Mouse (Mus musculus): ENCODE results near the gene Fbxo24. TPM values are rescaled to one million over a fixed set of nuclear protein-coding genes. Genes with fewer than 3 reads are reported as not detected.

The Fbxo24 gene
- total and polyA plus RNA-seq, 3 experiments, result 0.13 to 0.24 TPM; not detected in 1

- peaks cover 0 to 33% of the 10 kb centered on the region in 2 experiments for H3K36me3 ChIP-seq (replicated peaks in 1 of 2; ENCODE audit: control insufficient read depth in 1 of 2, insufficient read depth in 1 of 2, low read length in 1 of 2)
- H3K9ac ChIP-seq (ENCODE audit: insufficient read depth, low read depth), result no peak overlapping the region
- no peak overlapping the region for H3K27ac ChIP-seq (ENCODE audit: insufficient read depth, low read depth)
- no peak overlapping the region for H3K4me3 ChIP-seq (replicated peaks in 1 of 3; ENCODE audit: low read depth in 2 of 3, low read length in 2 of 3, poor library complexity in 1 of 3)
- H3K4me2 ChIP-seq (ENCODE audit: insufficient read depth, low read depth, poor library complexity, severe bottlenecking), result no peak overlapping the region
- H3K4me1 ChIP-seq (ENCODE audit: control insufficient read depth in 1 of 2, insufficient read depth in 2 of 2), result peaks cover 0 to 14% of the 10 kb centered on the region in 2 experiments; a peak in 2 of 4 replicates
- in situ Hi-C loops (cut with MboI; ENCODE audit: low pct_ligation_motif_present, low pct_unique_long_range_greater_than_20kb, low sequenced_read_pairs), result no loop called here
- DNase-seq (ENCODE audit: extremely low read depth), result no peak
- no peaks in the 10 kb centered on the region for H3K27me3 ChIP-seq (replicated peaks)
- no peaks in the 10 kb centered on the region for H3K9me3 ChIP-seq (replicated peaks; ENCODE audit: low read length)
- TF ChIP-seq ETS1 (conservative IDR thresholded peaks at IDR 0.05; ENCODE audit: low read depth, low read length), result no peak
- TF ChIP-seq MAZ (IDR thresholded peaks at IDR 0.05; ENCODE audit: low read depth, low read length), result no peak
- no peak for TF ChIP-seq ZMIZ1 (IDR thresholded peaks at IDR 0.05; ENCODE audit: low read depth, low read length)
- dilution Hi-C loops (cut with MboI; ENCODE audit: extremely low pct_ligation_motif_present, extremely low pct_unique_long_range_greater_than_20kb, low sequenced_read_pairs), result no loop called here
- H3K79me2 ChIP-seq (replicated peaks; ENCODE audit: control insufficient read depth, extremely low read depth, insufficient read depth, poor library complexity, severe bottlenecking), result no peaks in the 10 kb centered on the region
These were observed 18.7 kb downstream of the Fbxo24 start for GRCm38 (mm10) chr5:137610056-137610455.

DNA sequence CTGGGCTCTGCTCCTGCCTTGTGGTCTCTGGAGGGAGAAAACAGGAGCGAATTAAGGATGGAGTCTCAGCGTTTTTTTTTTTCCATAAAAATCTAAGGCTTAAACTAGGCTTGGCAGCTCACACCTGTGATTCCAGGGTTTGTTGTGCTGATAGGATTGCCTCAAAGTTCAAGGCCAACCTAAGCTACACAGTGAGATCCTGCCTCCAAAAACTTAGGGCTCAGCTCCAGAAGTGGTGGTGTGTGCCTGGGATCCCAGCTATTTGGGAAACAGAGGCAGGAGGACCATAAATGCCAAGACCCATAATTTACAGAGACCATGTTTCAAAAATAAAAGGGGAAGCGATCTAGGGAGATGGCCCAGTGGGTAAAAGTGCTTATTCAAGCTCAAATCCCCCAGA lies 19.5 kb downstream of the Fbxo24 start:
- Histone ChIP-seq H3K4me2 (ENCODE audit: insufficient read depth, low read depth, poor library complexity, severe bottlenecking) (no peak overlapping the region), H3K27ac (ENCODE audit: insufficient read depth, low read depth) (no peak overlapping the region), H3K4me1 (ENCODE audit: control insufficient read depth in 1 of 2, insufficient read depth in 2 of 2) (peaks cover 0 to 17% of the 10 kb centered on the region in 2 experiments; a peak in 2 of 4 replicates), H3K27me3 (replicated peaks) (no peaks in the 10 kb centered on the region), H3K79me2 (replicated peaks; ENCODE audit: control insufficient read depth, extremely low read depth, insufficient read depth, poor library complexity, severe bottlenecking) (no peaks in the 10 kb centered on the region), H3K9me3 (replicated peaks; ENCODE audit: low read length) (no peaks in the 10 kb centered on the region), H3K36me3 (replicated peaks in 1 of 2; ENCODE audit: control insufficient read depth in 1 of 2, insufficient read depth in 1 of 2, low read length in 1 of 2) (peaks cover 0 to 35% of the 10 kb centered on the region in 2 experiments), H3K4me3 (replicated peaks in 1 of 3; ENCODE audit: low read depth in 2 of 3, low read length in 2 of 3, poor library complexity in 1 of 3) (no peak overlapping the region), H3K9ac (ENCODE audit: insufficient read depth, low read depth) (no peak overlapping the region)
- TF ChIP-seq MYC (IDR thresholded peaks at IDR 0.05; ENCODE audit: low read depth, low read length) (no peak), POLR2A (IDR thresholded peaks at IDR 0.05; ENCODE audit: low read depth, low read length) (no peak), RCOR1 (conservative IDR thresholded peaks at IDR 0.05; ENCODE audit: low read depth, low read length) (no peak), ZKSCAN1 (IDR thresholded peaks at IDR 0.05; ENCODE audit: borderline replicate concordance, low read depth, low read length) (no peak), TBP (conservative IDR thresholded peaks at IDR 0.05; ENCODE audit: low read depth, low read length) (no peak), EP300 (IDR thresholded peaks at IDR 0.05; ENCODE audit: low read length) (no peak), MAZ (IDR thresholded peaks at IDR 0.05; ENCODE audit: low read depth, low read length) (no peak), MXI1 (IDR thresholded peaks at IDR 0.05; ENCODE audit: low read depth, low read length) (no peak), ZNF384 (IDR thresholded peaks at IDR 0.05; ENCODE audit: low read depth, low read length) (no peak), BHLHE40 (IDR thresholded peaks at IDR 0.05; ENCODE audit: low read depth, low read length) (no peak), RAD21 (IDR thresholded peaks at IDR 0.05; ENCODE audit: low read depth, low read length) (no peak), NELFE (IDR thresholded peaks at IDR 0.05; ENCODE audit: low read depth, low read length) (no peak)
- in situ Hi-C loops (cut with MboI; ENCODE audit: low pct_ligation_motif_present, low pct_unique_long_range_greater_than_20kb, low sequenced_read_pairs), result no loop called here
- DNase-seq (ENCODE audit: extremely low read depth), result no peak
- dilution Hi-C loops (cut with MboI; ENCODE audit: extremely low pct_ligation_motif_present, extremely low pct_unique_long_range_greater_than_20kb, low sequenced_read_pairs), result no loop called here

All from CH12.LX (cell line).